Mouse (Mus musculus) right cerebral cortex, postnatal 4 days (tissue): ENCODE results near the gene Rps6kl1.

Source experiments
- DNase-seq: peaks from one replicate; pipeline ENCODE4 v3.0.0-alpha.2; 2022

The Rps6kl1 gene

DNA sequence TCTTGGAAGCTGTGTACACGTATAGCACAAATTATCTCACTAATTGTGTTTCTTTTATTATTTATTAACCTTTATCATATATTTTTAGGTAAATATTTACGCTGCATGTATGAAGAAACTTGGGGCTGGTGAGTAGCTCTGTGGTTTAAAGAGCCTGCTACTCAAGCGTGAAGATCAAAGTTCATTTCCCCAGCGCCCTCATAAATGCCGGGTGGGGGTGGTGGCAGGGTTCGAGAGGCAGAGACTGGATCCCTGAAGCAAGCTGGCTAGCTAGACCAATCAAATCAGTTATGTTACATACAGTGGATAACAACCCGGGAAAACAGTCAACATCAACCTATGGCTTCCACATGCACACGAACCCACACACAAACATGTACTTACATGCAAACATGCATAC is 48.0 kb downstream of the Rps6kl1 start:
- DNase-seq: no peak

DNA sequence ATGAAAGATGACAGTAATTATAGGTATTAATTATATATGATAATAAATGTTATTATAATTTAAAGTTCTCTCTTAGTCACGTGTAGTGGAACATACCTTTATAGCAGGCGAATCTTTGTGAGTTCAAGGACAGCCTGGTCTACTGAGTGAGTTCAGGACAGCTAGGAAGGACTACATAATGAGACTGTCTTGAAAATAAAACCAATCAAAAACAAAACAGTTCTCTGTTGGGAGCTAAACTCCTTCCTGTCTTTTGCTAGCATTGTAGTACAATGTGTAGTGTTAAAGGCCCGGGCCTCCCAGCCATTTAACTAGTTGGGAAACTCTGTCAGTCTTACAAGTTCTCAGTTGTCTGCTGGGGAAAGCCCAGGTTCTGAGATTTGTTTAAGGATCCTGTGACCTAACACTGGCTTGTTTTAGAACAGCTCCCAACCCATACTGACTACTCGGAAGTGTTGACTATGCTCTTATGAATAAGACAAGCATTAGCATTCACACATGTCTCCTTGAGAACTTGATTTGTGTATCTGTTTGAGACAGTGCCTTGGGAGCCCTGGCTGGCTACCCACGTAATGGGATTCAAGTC is 49.5 kb downstream of the Rps6kl1 start:
- DNase-seq: no peak

DNA sequence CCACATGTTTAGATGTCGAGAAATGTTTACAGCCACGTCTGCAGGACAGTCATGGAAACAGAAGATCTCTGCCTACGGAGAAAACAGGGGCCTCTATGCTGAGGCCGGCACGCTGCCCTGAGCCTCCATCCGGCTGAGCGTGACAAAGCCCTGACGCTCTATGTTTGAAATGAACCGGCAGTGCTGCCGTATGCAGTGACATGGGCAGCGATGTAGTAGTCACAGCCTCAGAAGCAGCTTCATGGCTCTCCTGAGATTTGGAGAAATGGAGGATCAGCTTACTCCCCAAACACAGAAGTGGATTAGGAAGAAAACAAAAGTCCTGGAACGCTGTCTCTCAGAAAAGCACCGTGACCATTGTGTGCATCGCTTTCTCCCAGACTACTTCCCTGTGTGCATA is 50.1 kb downstream of the Rps6kl1 start:
- no peak for DNase-seq

DNA sequence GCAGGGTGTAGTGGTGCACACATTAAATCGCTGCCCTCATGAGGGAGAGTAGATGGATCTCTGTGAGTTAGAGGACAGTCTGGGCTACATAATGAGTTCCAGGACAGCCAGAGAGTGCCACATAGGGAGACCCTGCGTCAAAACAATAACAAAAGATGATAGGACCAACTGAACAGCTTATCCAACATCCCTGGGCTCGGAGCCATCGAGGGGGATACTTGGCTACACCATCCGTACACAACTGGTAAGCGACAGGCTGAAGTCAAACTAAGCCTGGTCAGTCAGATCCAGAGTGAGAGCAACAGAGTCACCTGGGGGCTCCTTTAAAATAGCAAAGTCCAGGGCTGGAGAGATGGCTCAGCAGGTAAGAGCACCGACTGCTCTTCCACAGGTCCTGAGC is 55.2 kb downstream of the Rps6kl1 start:
- no peak for DNase-seq

DNA sequence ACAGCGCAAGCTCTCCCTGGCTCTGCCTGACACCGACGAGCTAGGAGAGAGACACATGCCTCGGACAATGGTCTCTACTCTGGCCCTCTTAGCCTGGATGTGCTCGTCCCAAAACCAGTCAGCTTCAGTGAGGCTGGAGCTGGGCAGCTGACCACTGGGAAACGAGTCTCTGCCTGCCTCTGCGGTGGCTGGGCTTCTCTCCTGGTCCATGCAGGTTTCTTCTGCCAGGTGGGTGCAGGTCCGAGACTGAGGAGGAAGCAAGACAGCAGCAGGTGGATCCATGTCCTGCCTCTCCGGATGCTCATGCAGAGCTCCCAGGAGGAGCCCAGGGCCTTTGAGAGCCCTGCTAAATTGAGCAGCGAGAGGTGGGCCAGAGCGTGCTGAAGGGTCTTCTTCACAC is 55.9 kb downstream of the Rps6kl1 start:
- no peak for DNase-seq

DNA sequence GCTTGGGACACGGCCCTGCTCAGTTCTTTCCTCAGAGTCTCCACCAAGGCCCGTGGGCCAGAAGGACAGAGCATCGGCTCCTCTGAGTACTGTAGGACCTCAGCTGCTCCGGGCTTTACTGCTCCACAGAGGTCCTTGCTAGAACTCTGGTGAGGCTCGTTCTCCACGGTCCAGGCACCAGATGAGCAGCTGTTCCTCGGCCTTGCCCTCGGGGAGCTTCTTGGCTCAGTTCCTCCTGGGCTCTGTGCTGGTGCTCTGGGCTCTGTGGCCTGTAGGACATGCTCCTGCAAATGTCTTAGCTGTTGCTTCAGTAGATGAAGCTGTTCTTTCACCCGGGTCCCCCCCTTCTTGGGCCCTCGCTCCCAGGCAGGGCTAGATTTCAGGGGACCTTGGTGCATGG is 56.4 kb downstream of the Rps6kl1 start:
- no peak for DNase-seq

DNA sequence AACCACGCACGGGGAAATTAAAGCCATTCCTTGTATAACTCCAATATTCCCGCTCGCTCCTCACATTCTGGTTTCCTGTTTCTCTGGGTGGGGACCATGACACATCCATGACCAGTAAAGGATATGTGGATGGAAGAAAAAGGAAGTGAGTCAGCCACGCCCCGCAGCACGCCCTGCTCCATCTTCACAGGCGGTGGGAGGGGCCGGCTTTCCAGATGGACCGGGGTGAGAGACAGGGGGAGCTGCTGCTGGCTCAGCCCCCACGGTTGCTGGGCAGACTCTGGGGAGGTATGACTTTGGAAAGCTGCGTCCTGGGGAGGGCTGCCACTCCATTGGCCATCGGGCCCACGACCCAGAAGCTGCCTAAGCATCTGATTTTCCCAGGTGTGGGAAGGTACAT is 57.1 kb downstream of the Rps6kl1 start:
- DNase-seq: peak; percentile 30

DNA sequence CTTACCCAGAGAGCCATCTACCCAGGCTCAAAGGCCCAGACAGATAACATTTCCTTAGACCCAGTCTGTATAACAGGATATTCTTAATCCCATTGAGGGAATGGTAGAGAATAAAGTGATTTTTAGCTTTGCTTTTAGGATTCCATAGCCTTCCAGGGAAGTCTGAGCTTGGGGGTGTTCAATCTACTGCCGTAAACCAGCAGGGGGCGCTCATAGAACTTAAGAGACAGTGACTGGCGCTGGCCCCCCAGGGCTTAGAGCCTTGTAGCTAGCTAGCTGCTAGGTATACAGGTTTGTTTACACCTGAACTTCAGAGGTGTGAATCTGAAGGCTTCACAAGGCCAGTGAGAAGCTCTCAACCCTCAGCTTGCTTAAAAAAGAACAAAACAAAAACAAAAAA is 58.9 kb downstream of the Rps6kl1 start:
- peak; percentile 75 for DNase-seq

DNA sequence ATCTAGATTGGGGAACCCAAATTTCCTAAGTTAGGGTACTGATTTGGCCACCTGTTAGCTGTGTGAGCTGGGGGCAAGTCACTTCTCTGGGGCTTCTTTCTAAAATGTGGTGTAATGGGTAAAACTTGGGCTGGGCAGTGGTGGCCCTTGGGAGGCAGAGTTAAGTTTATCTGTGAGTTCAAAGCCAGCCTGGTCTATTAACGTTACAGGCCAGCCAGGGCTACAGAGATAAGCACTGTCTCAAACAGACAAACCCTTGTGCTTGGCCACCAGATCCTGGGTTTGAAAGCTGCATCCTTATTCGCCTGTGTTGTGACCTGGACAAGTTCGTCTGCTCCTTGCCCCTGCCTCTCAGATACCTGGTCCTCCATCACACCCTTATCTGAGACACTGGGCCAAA is 59.9 kb downstream of the Rps6kl1 start:
- no peak for DNase-seq

DNA sequence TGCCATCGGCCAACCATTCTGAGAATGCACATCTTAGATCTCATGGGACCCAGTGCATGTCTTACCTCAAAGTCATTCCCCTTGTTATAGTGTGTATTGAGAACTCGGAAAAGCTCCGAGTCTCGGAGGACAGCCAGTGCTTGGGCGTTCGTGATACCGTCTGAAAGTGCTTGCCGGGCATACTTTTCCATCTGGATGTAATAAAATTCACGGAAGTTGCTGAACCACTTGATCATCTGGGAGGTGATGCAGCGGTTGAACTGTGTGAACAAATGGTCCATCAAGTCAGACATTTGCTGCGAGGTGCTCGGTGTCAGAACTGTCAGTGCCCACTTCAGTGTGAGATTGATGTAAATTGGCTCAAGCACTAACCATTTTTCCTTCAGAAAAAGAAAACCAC is 63.2 kb downstream of the Rps6kl1 start:
- DNase-seq: no peak
